Mouse (Mus musculus): Measurements from ENCODE around the gene Sephs1. TPM values are rescaled to one million over a fixed set of nuclear protein-coding genes. Genes with fewer than 3 reads are reported as not detected.
A peak's percentile ranks its signal among the peaks of the same experiment; 100 is the strongest.

Gene Sephs1
- total and polyA plus RNA-seq, 3 experiments = 9.0 to 55.8 (median 42.6) TPM

- ATAC-seq (ENCODE audit: extremely low read depth, insufficient number of reproducible peaks, low FRiP score, poor library complexity, severe bottlenecking) = no peak
- Histone ChIP-seq H3K27me3 (ENCODE audit: insufficient read depth, low read length) (no peaks in the 10 kb centered on the region), H3K4me3 (ENCODE audit: low read depth, low read length) (no peak overlapping the region), H3K4me1 (ENCODE audit: insufficient read depth, low read depth, low read length) (peaks cover 2% of the 10 kb centered on the region; the same call in 1 of the 2 replicates), H3K36me3 (replicated peaks) (peaks cover 80% of the 10 kb centered on the region), H3K9me3 (replicated peaks) (no peaks in the 10 kb centered on the region)
- no peak for DNase-seq (ENCODE audit: low spot score)
- no peak for TF ChIP-seq POLR2AphosphoS5 (IDR thresholded peaks at IDR 0.05; ENCODE audit: insufficient replicate concordance, low read depth, low read length)
- no peak for TF ChIP-seq GATA1 (IDR thresholded peaks at IDR 0.05; ENCODE audit: borderline replicate concordance, low read length)
- no peak for TF ChIP-seq TAL1 (conservative IDR thresholded peaks at IDR 0.05; ENCODE audit: low read depth, low read length)
Measured at GRCm38 (mm10) chr2:4900624-4901023, 19.3 kb downstream of the Sephs1 start.

DNA sequence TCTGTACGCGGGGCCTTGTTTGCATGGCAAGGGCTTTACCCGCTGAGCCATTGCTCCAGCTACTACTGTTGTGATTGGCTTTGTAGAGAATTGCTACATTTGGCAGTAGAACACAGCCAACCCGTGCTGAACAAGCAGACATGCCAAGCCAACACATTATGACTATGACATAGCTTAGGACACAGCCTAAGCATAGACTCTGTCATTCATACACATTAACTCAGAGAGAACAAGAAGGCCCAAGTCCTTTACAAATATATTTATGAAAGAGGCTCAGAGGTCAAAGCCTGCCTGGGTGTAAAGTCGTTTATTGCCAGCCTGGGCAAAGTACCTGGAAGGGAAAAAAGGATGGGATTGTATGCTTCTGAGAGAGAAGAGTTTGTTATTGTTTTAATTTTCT lies 21.0 kb downstream of the Sephs1 start:
- no peak for DNase-seq (ENCODE audit: low spot score)
- no peak for ATAC-seq (ENCODE audit: extremely low read depth, insufficient number of reproducible peaks, low FRiP score, poor library complexity, severe bottlenecking)
- Histone ChIP-seq H3K27me3 (ENCODE audit: insufficient read depth, low read length) (no peaks in the 10 kb centered on the region), H3K9me3 (replicated peaks) (no peaks in the 10 kb centered on the region), H3K36me3 (replicated peaks) (peaks cover 82% of the 10 kb centered on the region), H3K4me3 (ENCODE audit: low read depth, low read length) (no peak overlapping the region), H3K4me1 (ENCODE audit: insufficient read depth, low read depth, low read length) (peaks cover 7% of the 10 kb centered on the region; the same call in 1 of the 2 replicates)
- TF ChIP-seq GATA1 (IDR thresholded peaks at IDR 0.05; ENCODE audit: borderline replicate concordance, low read length) (no peak), POLR2AphosphoS5 (IDR thresholded peaks at IDR 0.05; ENCODE audit: insufficient replicate concordance, low read depth, low read length) (no peak), TAL1 (conservative IDR thresholded peaks at IDR 0.05; ENCODE audit: low read depth, low read length) (no peak), GATA2 (IDR thresholded peaks at IDR 0.05; ENCODE audit: borderline replicate concordance, low read depth, low read length) (no peak), CTCF (IDR thresholded peaks at IDR 0.05; ENCODE audit: low read depth, low read length) (no peak)

- ATAC-seq (ENCODE audit: extremely low read depth, insufficient number of reproducible peaks, low FRiP score, poor library complexity, severe bottlenecking) (no peak), DNase-seq (ENCODE audit: low spot score) (no peak)
- TF ChIP-seq CTCF (IDR thresholded peaks at IDR 0.05; ENCODE audit: low read depth, low read length) (no peak), GATA2 (IDR thresholded peaks at IDR 0.05; ENCODE audit: borderline replicate concordance, low read depth, low read length) (no peak), GATA1 (IDR thresholded peaks at IDR 0.05; ENCODE audit: borderline replicate concordance, low read length) (no peak), TAL1 (conservative IDR thresholded peaks at IDR 0.05; ENCODE audit: low read depth, low read length) (no peak), POLR2AphosphoS5 (IDR thresholded peaks at IDR 0.05; ENCODE audit: insufficient replicate concordance, low read depth, low read length) (no peak)
- H3K27me3 ChIP-seq (ENCODE audit: insufficient read depth, low read length) = no peaks in the 10 kb centered on the region
- no peaks in the 10 kb centered on the region for H3K9me3 ChIP-seq (replicated peaks)
- H3K36me3 ChIP-seq (replicated peaks) = peaks cover 56% of the 10 kb centered on the region
- no peak overlapping the region for H3K4me3 ChIP-seq (ENCODE audit: low read depth, low read length)
- H3K4me1 ChIP-seq (ENCODE audit: insufficient read depth, low read depth, low read length) = peaks cover 24% of the 10 kb centered on the region
Measured at GRCm38 (mm10) chr2:4907120-4907519, 25.8 kb downstream of the Sephs1 start.

GRCm38 (mm10) chr2:4907916-4908315 lies 26.6 kb downstream of the Sephs1 start:
- H3K4me1 ChIP-seq (ENCODE audit: insufficient read depth, low read depth, low read length) = peaks cover 27% of the 10 kb centered on the region
- ATAC-seq (ENCODE audit: extremely low read depth, insufficient number of reproducible peaks, low FRiP score, poor library complexity, severe bottlenecking) = peak; percentile 88
- no peaks in the 10 kb centered on the region for H3K27me3 ChIP-seq (ENCODE audit: insufficient read depth, low read length)
- peak; percentile 19 for DNase-seq (ENCODE audit: low spot score)
- peaks cover 52% of the 10 kb centered on the region for H3K36me3 ChIP-seq (replicated peaks)
- no peak overlapping the region; the same call in 1 of the 2 replicates for H3K4me3 ChIP-seq (ENCODE audit: low read depth, low read length)
- H3K9me3 ChIP-seq (replicated peaks) = no peaks in the 10 kb centered on the region
- peak; percentile 41 for TF ChIP-seq TAL1 (conservative IDR thresholded peaks at IDR 0.05; ENCODE audit: low read depth, low read length)
- no peak for TF ChIP-seq GATA1 (IDR thresholded peaks at IDR 0.05; ENCODE audit: borderline replicate concordance, low read length)
- TF ChIP-seq GATA2 (IDR thresholded peaks at IDR 0.05; ENCODE audit: borderline replicate concordance, low read depth, low read length) = no peak

GRCm38 (mm10) chr2:4908771-4909315 lies 27.5 kb downstream of the Sephs1 start:
- Histone ChIP-seq H3K36me3 (replicated peaks) (peaks cover 49% of the 10 kb centered on the region), H3K4me1 (ENCODE audit: insufficient read depth, low read depth, low read length) (peaks cover 32% of the 10 kb centered on the region), H3K4me3 (ENCODE audit: low read depth, low read length) (no peak overlapping the region), H3K27me3 (ENCODE audit: insufficient read depth, low read length) (no peaks in the 10 kb centered on the region), H3K9me3 (replicated peaks) (no peaks in the 10 kb centered on the region)
- no peak for TF ChIP-seq GATA2 (IDR thresholded peaks at IDR 0.05; ENCODE audit: borderline replicate concordance, low read depth, low read length)
- no peak for TF ChIP-seq GATA1 (IDR thresholded peaks at IDR 0.05; ENCODE audit: borderline replicate concordance, low read length)
- no peak for TF ChIP-seq TAL1 (conservative IDR thresholded peaks at IDR 0.05; ENCODE audit: low read depth, low read length)
- TF ChIP-seq CTCF (IDR thresholded peaks at IDR 0.05; ENCODE audit: low read depth, low read length) = no peak
- TF ChIP-seq POLR2AphosphoS5 (IDR thresholded peaks at IDR 0.05; ENCODE audit: insufficient replicate concordance, low read depth, low read length) = no peak
- ATAC-seq (ENCODE audit: extremely low read depth, insufficient number of reproducible peaks, low FRiP score, poor library complexity, severe bottlenecking) (no peak), DNase-seq (ENCODE audit: low spot score) (no peak)

DNA sequence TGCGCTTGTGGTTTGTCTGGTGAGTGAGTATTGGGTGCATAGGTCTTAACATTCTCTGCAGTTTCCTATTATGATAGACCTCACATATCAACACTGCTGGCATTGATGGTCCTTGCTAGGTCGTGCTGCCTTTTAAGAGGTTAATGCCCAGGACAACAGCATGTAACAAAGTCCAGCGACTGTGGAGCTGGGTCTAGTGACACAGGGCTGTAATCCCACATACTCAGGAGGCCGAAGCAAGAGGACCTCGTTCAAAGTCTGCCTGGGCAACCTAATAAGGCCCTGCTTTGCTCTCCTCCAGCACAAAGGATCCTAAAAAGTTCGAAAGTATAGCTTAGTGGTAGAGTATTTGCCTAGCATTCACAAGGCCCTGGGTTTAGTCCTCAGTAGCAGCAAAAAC lies 28.5 kb downstream of the Sephs1 start:
- peaks cover 35% of the 10 kb centered on the region for H3K4me1 ChIP-seq (ENCODE audit: insufficient read depth, low read depth, low read length)
- H3K36me3 ChIP-seq (replicated peaks) = peaks cover 43% of the 10 kb centered on the region
- no peak overlapping the region for H3K4me3 ChIP-seq (ENCODE audit: low read depth, low read length)
- TF ChIP-seq POLR2AphosphoS5 (IDR thresholded peaks at IDR 0.05; ENCODE audit: insufficient replicate concordance, low read depth, low read length) (no peak), GATA2 (IDR thresholded peaks at IDR 0.05; ENCODE audit: borderline replicate concordance, low read depth, low read length) (no peak), TAL1 (conservative IDR thresholded peaks at IDR 0.05; ENCODE audit: low read depth, low read length) (no peak), CTCF (IDR thresholded peaks at IDR 0.05; ENCODE audit: low read depth, low read length) (no peak), GATA1 (IDR thresholded peaks at IDR 0.05; ENCODE audit: borderline replicate concordance, low read length) (no peak)
- ATAC-seq (ENCODE audit: extremely low read depth, insufficient number of reproducible peaks, low FRiP score, poor library complexity, severe bottlenecking) (no peak), DNase-seq (ENCODE audit: low spot score) (no peak)
- no peaks in the 10 kb centered on the region for H3K27me3 ChIP-seq (ENCODE audit: insufficient read depth, low read length)
- H3K9me3 ChIP-seq (replicated peaks) = no peaks in the 10 kb centered on the region
